Mouse (Mus musculus) testis, postnatal 10 days (tissue): ENCODE results near the gene Mon1a.

Experiments used
- DNase-seq: peaks from one replicate; pipeline ENCODE4 v3.0.0; 2021; ENCODE audit warnings: low spot score

Gene Mon1a

GRCm38 (mm10) chr9:107887804-107888266 is at the start of gene Mon1a:
TSS of gene Mon1a (plus strand) at chr9:107888151.
- peak; percentile 81 for DNase-seq

GRCm38 (mm10) chr9:107838869-107839268 is 49.1 kb upstream of the Mon1a start:
- DNase-seq, result no peak

GRCm38 (mm10) chr9:107842709-107843108 is 45.2 kb upstream of the Mon1a start:
- DNase-seq, result no peak

- DNase-seq, result no peak
Measured at GRCm38 (mm10) chr9:107848922-107849321, 39.0 kb upstream of the Mon1a start.

- no peak for DNase-seq
Measured at GRCm38 (mm10) chr9:107858343-107858742, 29.6 kb upstream of the Mon1a start.

- no peak for DNase-seq
Measured at GRCm38 (mm10) chr9:107864493-107864892, 23.5 kb upstream of the Mon1a start.

- DNase-seq, result no peak
Measured at GRCm38 (mm10) chr9:107866081-107866480, 21.9 kb upstream of the Mon1a start.

GRCm38 (mm10) chr9:107872350-107873098 is 15.4 kb upstream of the Mon1a start:
- DNase-seq, result peak; percentile 91

GRCm38 (mm10) chr9:107873137-107873536 is 14.8 kb upstream of the Mon1a start, which contains the start of gene Rbm6:
TSS of gene Rbm6 (minus strand) at chr9:107873237.
- DNase-seq, result no peak

GRCm38 (mm10) chr9:107880411-107880810 is 7.5 kb upstream of the Mon1a start:
- DNase-seq, result no peak

- DNase-seq, result no peak
Measured at GRCm38 (mm10) chr9:107888267-107888850, 408 bp downstream of the Mon1a start.

GRCm38 (mm10) chr9:107890260-107890659 is 2.3 kb downstream of the Mon1a start:
- DNase-seq, result no peak

GRCm38 (mm10) chr9:107891023-107891422 is 3.1 kb downstream of the Mon1a start:
- no peak for DNase-seq

- no peak for DNase-seq
Measured at GRCm38 (mm10) chr9:107898563-107898962, 10.6 kb downstream of the Mon1a start.

GRCm38 (mm10) chr9:107899855-107900254 is 11.9 kb downstream of the Mon1a start:
- DNase-seq, result no peak

GRCm38 (mm10) chr9:107900840-107901626 is 13.1 kb downstream of the Mon1a start:
- DNase-seq, result peak; percentile 83

GRCm38 (mm10) chr9:107901627-107901914 is 13.6 kb downstream of the Mon1a start:
- DNase-seq, result no peak

GRCm38 (mm10) chr9:107904726-107905125 is 16.8 kb downstream of the Mon1a start:
- peak; percentile 93 for DNase-seq

GRCm38 (mm10) chr9:107906252-107906966 is 18.5 kb downstream of the Mon1a start, which contains the start of gene Mst1r:
TSS of gene Mst1r (plus strand) at chr9:107906873.
- DNase-seq, result peak; percentile 89

GRCm38 (mm10) chr9:107906967-107907800 is 19.2 kb downstream of the Mon1a start:
- DNase-seq, result no peak

- no peak for DNase-seq
Measured at GRCm38 (mm10) chr9:107907801-107908120, 19.8 kb downstream of the Mon1a start.
